Mouse (Mus musculus) limb, embryonic 11.5 days (tissue): Measurements from ENCODE around the gene Plxdc1. TPM values are rescaled to one million over a fixed set of nuclear protein-coding genes. Genes with fewer than 3 reads are reported as not detected.
A peak's percentile ranks its signal among the peaks of the same experiment; 100 is the strongest.

Experiments used
- ATAC-seq: fragments of 200-750 bp; cut with Nextera tagmentation; 2 replicates; pipeline ENCODE4 v1.8.0; 2017; ENCODE audit warnings: low read depth; ENCODE audit not compliant: insufficient number of reproducible peaks, low FRiP score, low TSS enrichment
- DNase-seq: peaks from one replicate; pipeline ENCODE4 v3.0.0-alpha.2; 2015; ENCODE audit warnings: low spot score
- H3K27ac ChIP-seq: fragments of 300-500 bp; sonication (generic); replicated peaks from 2 replicates; pipeline ENCODE4 v1.5.1; 2014; ENCODE audit warnings: low read depth, mild to moderate bottlenecking, low read length
- H3K27me3 ChIP-seq: fragments of 300-500 bp; sonication (generic); 2 replicates; pipeline ENCODE4 v1.6.1; 2014; ENCODE audit warnings: mild to moderate bottlenecking, low read length, mixed read lengths; ENCODE audit not compliant: control insufficient read depth, insufficient read depth
- H3K36me3 ChIP-seq: fragments of 300-500 bp; sonication (generic); 2 replicates; pipeline ENCODE4 v1.6.1; 2014; ENCODE audit warnings: mild to moderate bottlenecking, low read length, moderate library complexity, mixed read lengths; ENCODE audit not compliant: control insufficient read depth, insufficient read depth
- H3K4me1 ChIP-seq: fragments of 300-500 bp; sonication (generic); 2 replicates; pipeline ENCODE4 v1.6.1; 2014; ENCODE audit warnings: low read length, mixed read lengths; ENCODE audit not compliant: control insufficient read depth, insufficient read depth
- H3K4me2 ChIP-seq: fragments of 300-500 bp; sonication (generic); 2 replicates; pipeline ENCODE4 v1.6.1; 2014; ENCODE audit warnings: low read depth, mild to moderate bottlenecking, moderate library complexity; ENCODE audit not compliant: severe bottlenecking
- H3K4me3 ChIP-seq: fragments of 300-500 bp; sonication (generic); 2 replicates; pipeline ENCODE4 v1.5.1; 2014; ENCODE audit warnings: low read depth, low read length
- H3K9ac ChIP-seq: fragments of 300-500 bp; sonication (generic); 2 replicates; pipeline ENCODE4 v1.6.1; 2014; ENCODE audit warnings: mild to moderate bottlenecking, low read length
- H3K9me3 ChIP-seq: fragments of 300-500 bp; sonication (generic); 2 replicates; pipeline ENCODE4 v1.6.1; 2016; ENCODE audit warnings: low read length; ENCODE audit not compliant: control insufficient read depth
- WGBS: fragments of 180-500 bp; shearing (Covaris S2); extraction: QIAGEN DNeasy Blood & Tissue Kit; methylation state at CpG from one replicate; pipeline ENCODE4 v1.1.7; 2014; 5-methylcytosine and 5-hydroxymethylcytosine counted together
- polyA plus RNA-seq: library from polyadenylated mRNA; unstranded; fragments of >200 nt; fragmentation: Nextera tagmentation; extraction: Ambion mirVana; gene quantifications from 2 replicates; pipeline ENCODE4 v1.2.1, GENCODE M21; 2014

Plxdc1 gene
- polyA plus RNA-seq, 1 experiment from 2014 or later: 0.15 TPM

GRCm38 (mm10) chr11:98019883-98020610, 33.8 kb upstream of the Plxdc1 start:
- no peak for DNase-seq
- no peaks in the 10 kb centered on the region for H3K27me3 ChIP-seq
- H3K9me3 ChIP-seq: no peaks in the 10 kb centered on the region
- peaks cover 15% of the 10 kb centered on the region for H3K4me1 ChIP-seq
- H3K36me3 ChIP-seq: no peaks in the 10 kb centered on the region; the same call in 1 of the 2 replicates
- 35% methylated on average over 7 of the region's 8 CpGs for WGBS
- no peak overlapping the region for H3K4me2 ChIP-seq
- no peak overlapping the region for H3K27ac ChIP-seq
- no peak overlapping the region for H3K9ac ChIP-seq
- H3K4me3 ChIP-seq: no peak overlapping the region
- no peak for ATAC-seq

- 42% methylated on average over 10 of the region's 10 CpGs for WGBS
- DNase-seq (peak; percentile 52), ATAC-seq (no peak)
- H3K9me3 ChIP-seq: no peaks in the 10 kb centered on the region
- no peak overlapping the region for H3K4me2 ChIP-seq
- H3K9ac ChIP-seq: no peak overlapping the region
- no peak overlapping the region for H3K27ac ChIP-seq
- H3K36me3 ChIP-seq: peaks cover 2% of the 10 kb centered on the region; the same call in 1 of the 2 replicates
- H3K4me1 ChIP-seq: peaks cover 15% of the 10 kb centered on the region
- no peaks in the 10 kb centered on the region for H3K27me3 ChIP-seq
- no peak overlapping the region for H3K4me3 ChIP-seq
These were observed 32.8 kb upstream of the Plxdc1 start for GRCm38 (mm10) chr11:98018858-98019641.

- H3K9me3 ChIP-seq: no peaks in the 10 kb centered on the region
- DNase-seq (no peak), ATAC-seq (no peak)
- H3K4me1 ChIP-seq: peaks cover 15% of the 10 kb centered on the region
- H3K27me3 ChIP-seq: no peaks in the 10 kb centered on the region
- H3K9ac ChIP-seq: no peak overlapping the region
- no peak overlapping the region for H3K4me2 ChIP-seq
- H3K27ac ChIP-seq: no peak overlapping the region
- 65% methylated on average over 6 of the region's 6 CpGs for WGBS
- H3K36me3 ChIP-seq: peaks cover 2% of the 10 kb centered on the region; the same call in 1 of the 2 replicates
- H3K4me3 ChIP-seq: no peak overlapping the region
These were observed 32.0 kb upstream of the Plxdc1 start for GRCm38 (mm10) chr11:98018222-98018621.

GRCm38 (mm10) chr11:98016824-98017223, 30.6 kb upstream of the Plxdc1 start:
- Histone ChIP-seq H3K4me3 (no peak overlapping the region), H3K4me2 (no peak overlapping the region), H3K36me3 (peaks cover 2% of the 10 kb centered on the region; the same call in 1 of the 2 replicates), H3K27ac (no peak overlapping the region), H3K9ac (no peak overlapping the region), H3K4me1 (peaks cover 15% of the 10 kb centered on the region), H3K27me3 (no peaks in the 10 kb centered on the region), H3K9me3 (no peaks in the 10 kb centered on the region)
- no peak for DNase-seq
- ATAC-seq: no peak
- 61% methylated on average over 4 of the region's 4 CpGs for WGBS

GRCm38 (mm10) chr11:98016177-98016576, 29.9 kb upstream of the Plxdc1 start:
- no peak for ATAC-seq
- no peak overlapping the region for H3K27ac ChIP-seq
- H3K9ac ChIP-seq: no peak overlapping the region
- H3K4me2 ChIP-seq: no peak overlapping the region
- no peaks in the 10 kb centered on the region for H3K27me3 ChIP-seq
- H3K4me1 ChIP-seq: peaks cover 10% of the 10 kb centered on the region
- 95% methylated on average over 5 of the region's 5 CpGs for WGBS
- H3K9me3 ChIP-seq: no peaks in the 10 kb centered on the region
- no peak for DNase-seq
- H3K4me3 ChIP-seq: no peak overlapping the region
- peaks cover 2% of the 10 kb centered on the region; the same call in 1 of the 2 replicates for H3K36me3 ChIP-seq

- Histone ChIP-seq H3K27me3 (no peaks in the 10 kb centered on the region), H3K27ac (no peak overlapping the region), H3K4me2 (no peak overlapping the region), H3K36me3 (peaks cover 2% of the 10 kb centered on the region; the same call in 1 of the 2 replicates), H3K4me1 (no peaks in the 10 kb centered on the region), H3K4me3 (no peak overlapping the region), H3K9me3 (no peaks in the 10 kb centered on the region), H3K9ac (no peak overlapping the region; the same call in 1 of the 2 replicates)
- ATAC-seq (no peak), DNase-seq (no peak)
- 81% methylated on average over 10 of the region's 10 CpGs for WGBS
These were observed 26.6 kb upstream of the Plxdc1 start for GRCm38 (mm10) chr11:98012831-98013230.

GRCm38 (mm10) chr11:98011716-98012115, 25.5 kb upstream of the Plxdc1 start:
- WGBS: 61% methylated on average over 9 of the region's 9 CpGs
- Histone ChIP-seq H3K9ac (no peak overlapping the region), H3K36me3 (peaks cover 2% of the 10 kb centered on the region; the same call in 1 of the 2 replicates), H3K27me3 (no peaks in the 10 kb centered on the region), H3K4me2 (no peak overlapping the region), H3K4me1 (no peaks in the 10 kb centered on the region), H3K27ac (no peak overlapping the region), H3K9me3 (no peaks in the 10 kb centered on the region), H3K4me3 (no peak overlapping the region)
- no peak for DNase-seq
- no peak for ATAC-seq

GRCm38 (mm10) chr11:98008087-98008486, 21.8 kb upstream of the Plxdc1 start:
- H3K27me3 ChIP-seq: no peaks in the 10 kb centered on the region
- H3K36me3 ChIP-seq: no peaks in the 10 kb centered on the region; the same call in 1 of the 2 replicates
- H3K4me2 ChIP-seq: no peak overlapping the region
- H3K4me1 ChIP-seq: peaks cover under 1% of the 10 kb centered on the region; the same call in 1 of the 2 replicates
- no peak overlapping the region for H3K27ac ChIP-seq
- H3K9ac ChIP-seq: no peak overlapping the region
- ATAC-seq: no peak
- DNase-seq: no peak
- H3K9me3 ChIP-seq: no peaks in the 10 kb centered on the region
- WGBS: 84% methylated on average over 11 of the region's 11 CpGs
- no peak overlapping the region for H3K4me3 ChIP-seq
